Mouse (Mus musculus) kidney, adult 2 months (tissue): ENCODE results near the gene Abcc4. TPM values are rescaled to one million over a fixed set of nuclear protein-coding genes. Genes with fewer than 3 reads are reported as not detected.

Experiments
- DNase-seq: peaks from one replicate; pipeline ENCODE4 v3.0.0; 2021
- H3K27ac ChIP-seq: fragments of 200-500 bp; 2 replicates; pipeline ENCODE4 v1.5.1; 2012; ENCODE audit warnings: low read depth, low read length, control low read depth, inconsistent platforms; ENCODE audit not compliant: insufficient read depth
- H3K27me3 ChIP-seq: fragments of 200-500 bp; replicated peaks from 2 replicates; pipeline ENCODE4 v1.6.1; 2012; ENCODE audit warnings: mild to moderate bottlenecking, moderate library complexity, low read length, inconsistent platforms; ENCODE audit not compliant: control insufficient read depth, insufficient read depth
- H3K36me3 ChIP-seq: fragments of 200-500 bp; 2 replicates; pipeline ENCODE4 v1.6.1; 2012; ENCODE audit warnings: mild to moderate bottlenecking, moderate library complexity, low read length, inconsistent platforms; ENCODE audit not compliant: control insufficient read depth, insufficient read depth
- H3K4me1 ChIP-seq: fragments of 200-500 bp; 2 replicates; pipeline ENCODE4 v1.6.1; 2011; ENCODE audit warnings: low read length; ENCODE audit not compliant: control insufficient read depth, insufficient read depth
- H3K4me3 ChIP-seq: fragments of 200-500 bp; 2 replicates; pipeline ENCODE4 v1.5.1; 2011; ENCODE audit warnings: mild to moderate bottlenecking, low read depth, low read length, control low read depth; ENCODE audit not compliant: insufficient read depth
- CTCF ChIP-seq: fragments of 200-500 bp; conservative IDR thresholded peaks from 2 replicates; pipeline ENCODE4 v1.5.1; 2011; ENCODE audit warnings: low read depth, mild to moderate bottlenecking, control low read depth, low read length, moderate library complexity, mixed read lengths; ENCODE audit not compliant: insufficient read depth, insufficient read length
- POLR2A ChIP-seq: fragments of 200-500 bp; IDR thresholded peaks from one replicate; pipeline ENCODE4 v1.6.1; 2011; ENCODE audit warnings: low read depth, low read length, control low read depth
- WGBS: fragments of 180-500 bp; shearing (Covaris S2); methylation state at CpG from one replicate; pipeline ENCODE4 v1.1.7; 2018; 5-methylcytosine and 5-hydroxymethylcytosine counted together
- polyA plus RNA-seq: library from polyadenylated mRNA; depleted of rRNA; stranded (reverse); fragments of >200 nt; gene quantifications from 2 replicates; pipeline ENCODE4 v1.2.3, GENCODE M21; 2012

The Abcc4 gene
- polyA plus RNA-seq, 1 experiment: 31.3 TPM

DNA sequence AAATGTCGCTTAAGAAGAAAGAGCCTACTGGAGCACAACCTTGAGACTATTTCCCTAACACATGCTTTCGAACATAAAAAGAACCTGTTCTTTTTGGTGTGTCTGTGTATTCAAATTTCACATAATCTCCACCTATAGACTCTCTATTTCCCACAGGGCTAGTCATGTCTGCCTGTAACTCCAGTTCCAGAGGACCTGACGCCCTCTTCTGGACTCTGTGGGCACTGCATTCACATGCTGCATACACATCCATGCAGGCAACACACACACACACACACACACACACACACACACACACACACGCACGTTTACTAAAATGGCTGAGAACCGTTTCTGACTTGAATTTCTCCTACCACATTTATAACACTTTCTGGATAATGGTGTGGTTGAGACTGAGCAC lies 220.4 kb downstream of the Abcc4 start:
- H3K27me3 ChIP-seq: no peaks in the 10 kb centered on the region
- TF ChIP-seq CTCF (no peak), POLR2A (no peak)
- no peak overlapping the region for H3K27ac ChIP-seq
- H3K4me3 ChIP-seq: no peak overlapping the region
- H3K4me1 ChIP-seq: no peaks in the 10 kb centered on the region
- WGBS: 95% methylated on average over 6 of the region's 6 CpGs
- H3K36me3 ChIP-seq: no peaks in the 10 kb centered on the region
- no peak for DNase-seq

DNA sequence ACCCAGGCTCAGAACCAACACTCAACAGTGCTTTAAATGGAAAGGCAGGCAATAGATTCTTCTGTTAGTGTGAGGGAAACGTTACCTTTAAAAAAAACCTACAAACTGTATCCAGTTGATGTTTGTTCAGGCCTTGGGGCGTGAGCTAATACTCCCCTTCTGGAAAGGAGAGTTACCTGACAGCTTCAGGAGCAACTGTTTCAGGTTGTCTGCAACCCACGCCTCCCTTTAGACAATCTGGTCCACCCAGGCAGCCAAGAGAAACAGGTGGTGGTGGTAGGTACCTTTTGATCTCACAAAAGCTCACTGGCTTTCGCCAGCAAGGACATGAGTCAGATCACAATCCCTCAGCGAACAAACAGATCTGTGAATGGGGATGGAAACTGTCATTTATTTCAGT lies 223.7 kb downstream of the Abcc4 start:
- Histone ChIP-seq H3K36me3 (no peaks in the 10 kb centered on the region), H3K4me3 (no peak overlapping the region), H3K27me3 (no peaks in the 10 kb centered on the region), H3K27ac (no peak overlapping the region), H3K4me1 (no peaks in the 10 kb centered on the region)
- DNase-seq: no peak
- TF ChIP-seq CTCF (no peak), POLR2A (no peak)
- WGBS: 87% methylated on average over 5 of the region's 5 CpGs

DNA sequence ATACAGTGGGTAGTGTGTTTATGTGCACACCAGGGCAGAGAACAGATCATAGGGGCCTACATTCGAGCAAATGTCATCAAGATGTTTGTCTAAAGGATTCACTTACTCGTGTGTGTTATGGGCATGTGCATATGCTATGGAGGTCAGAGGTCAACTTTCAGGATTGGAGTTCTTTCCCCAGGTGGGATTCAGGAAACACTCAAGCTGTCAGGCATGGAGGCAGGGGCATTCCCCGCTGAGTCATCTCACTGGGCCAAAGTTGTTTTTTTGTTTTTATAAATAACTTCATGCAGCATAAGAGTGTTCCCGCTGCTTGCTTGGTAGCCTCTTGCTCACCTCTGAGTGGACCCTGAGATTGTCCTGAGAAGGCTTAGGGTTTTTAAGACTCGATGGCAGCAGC lies 224.2 kb downstream of the Abcc4 start:
- no peaks in the 10 kb centered on the region for H3K36me3 ChIP-seq
- H3K27ac ChIP-seq: no peak overlapping the region
- H3K4me3 ChIP-seq: no peak overlapping the region
- H3K27me3 ChIP-seq: no peaks in the 10 kb centered on the region
- DNase-seq: no peak
- TF ChIP-seq POLR2A: no peak
- no peak for TF ChIP-seq CTCF
- no peaks in the 10 kb centered on the region for H3K4me1 ChIP-seq
- WGBS: 70% methylated on average over 5 of the region's 5 CpGs

DNA sequence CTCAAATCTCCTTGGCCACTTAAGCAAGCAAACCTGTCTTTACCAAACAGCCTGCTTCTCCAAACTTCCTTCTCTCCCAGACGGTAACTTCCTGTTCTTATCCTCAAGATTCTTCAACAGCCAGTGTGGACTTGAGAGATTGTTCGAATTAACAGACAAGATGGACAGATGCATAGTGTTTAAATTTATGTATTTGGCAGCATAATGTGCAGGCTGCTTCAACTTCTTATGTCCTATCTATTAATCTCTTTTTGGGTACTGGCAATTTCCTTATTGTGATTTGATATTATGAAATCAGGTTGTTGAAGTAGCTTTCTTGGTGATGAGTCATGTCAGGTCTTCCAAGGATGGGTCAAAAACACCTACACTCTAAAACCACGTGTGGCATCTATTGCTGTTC lies 229.7 kb downstream of the Abcc4 start:
- WGBS: 70% methylated on average over 3 of the region's 3 CpGs
- H3K36me3 ChIP-seq: no peaks in the 10 kb centered on the region
- no peak overlapping the region for H3K27ac ChIP-seq
- TF ChIP-seq POLR2A: no peak
- no peak for TF ChIP-seq CTCF
- no peak overlapping the region for H3K4me3 ChIP-seq
- no peak for DNase-seq
- H3K27me3 ChIP-seq: no peaks in the 10 kb centered on the region; the same call in 1 of the 2 replicates
- H3K4me1 ChIP-seq: no peaks in the 10 kb centered on the region

DNA sequence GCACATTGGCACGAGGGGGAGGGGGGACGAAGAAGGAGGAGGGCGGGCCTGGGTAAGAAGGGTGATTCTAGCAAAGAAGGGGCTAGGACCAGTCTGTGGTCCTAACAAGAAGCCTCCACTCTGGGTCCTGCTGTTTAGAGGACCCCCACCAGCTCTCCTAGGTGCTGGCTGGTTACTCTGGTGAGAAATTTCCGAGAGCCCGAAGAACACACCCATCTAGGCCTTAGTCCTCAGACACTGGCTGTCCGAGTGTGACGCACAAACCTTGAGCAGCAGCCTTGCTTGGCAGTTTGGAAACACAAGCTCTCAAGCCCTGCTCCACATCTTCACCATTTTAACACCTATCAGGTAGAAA lies 230.9 kb downstream of the Abcc4 start:
- H3K4me1 ChIP-seq: no peaks in the 10 kb centered on the region
- no peaks in the 10 kb centered on the region; the same call in 1 of the 2 replicates for H3K27me3 ChIP-seq
- WGBS: 56% methylated on average over 7 of the region's 7 CpGs
- DNase-seq: no peak
- H3K36me3 ChIP-seq: no peaks in the 10 kb centered on the region
- no peak overlapping the region for H3K27ac ChIP-seq
- H3K4me3 ChIP-seq: no peak overlapping the region
- TF ChIP-seq POLR2A (no peak), CTCF (no peak)

DNA sequence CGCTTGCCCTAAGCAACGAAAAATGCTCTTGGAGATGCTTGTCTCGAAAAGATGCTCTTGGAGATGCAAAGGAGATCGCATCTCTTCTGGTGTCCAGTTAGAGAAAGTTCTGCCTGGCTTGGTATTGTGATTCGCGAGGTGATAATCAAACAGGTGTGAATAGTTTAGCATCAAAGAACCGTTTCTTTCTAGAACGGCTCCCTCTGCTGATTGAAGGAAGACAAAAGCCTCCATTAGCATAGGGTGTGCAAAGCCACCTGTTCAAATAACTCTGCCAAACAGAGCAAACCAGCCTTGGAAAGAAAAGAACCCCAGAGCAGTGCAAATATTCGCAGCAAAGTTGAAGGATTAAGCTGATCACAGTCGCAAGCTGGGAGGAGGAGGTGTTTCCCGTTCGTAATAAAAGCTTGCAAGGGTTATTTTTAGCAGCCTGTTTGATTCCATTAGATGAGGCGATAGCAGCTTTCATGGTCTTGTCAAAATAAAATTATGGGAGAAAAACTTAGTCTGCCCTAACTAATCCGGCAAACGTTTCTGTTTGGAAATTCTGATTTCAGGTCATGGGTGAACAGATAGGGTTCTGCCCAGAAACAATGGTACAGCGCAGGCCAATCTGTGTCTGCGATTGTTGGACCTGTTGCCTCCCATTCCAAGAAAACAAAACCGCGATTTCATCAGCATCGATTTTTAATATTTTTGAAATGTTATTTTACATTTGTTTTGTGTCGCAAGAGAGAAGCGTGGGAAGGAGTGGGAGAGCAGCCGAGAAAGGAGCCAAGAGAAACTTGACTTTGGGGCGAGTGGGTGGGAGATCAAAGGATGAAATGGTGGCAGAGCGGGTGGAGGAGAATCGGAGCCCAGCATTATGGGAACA lies 231.6 kb downstream of the Abcc4 start:
- Histone ChIP-seq H3K4me3 (no peak overlapping the region), H3K27ac (no peak overlapping the region), H3K4me1 (no peaks in the 10 kb centered on the region), H3K27me3 (no peaks in the 10 kb centered on the region; the same call in 1 of the 2 replicates), H3K36me3 (no peaks in the 10 kb centered on the region)
- DNase-seq: peak; percentile 2
- WGBS: 18% methylated on average over 26 of the region's 26 CpGs
- TF ChIP-seq CTCF: no peak
- no peak for TF ChIP-seq POLR2A

DNA sequence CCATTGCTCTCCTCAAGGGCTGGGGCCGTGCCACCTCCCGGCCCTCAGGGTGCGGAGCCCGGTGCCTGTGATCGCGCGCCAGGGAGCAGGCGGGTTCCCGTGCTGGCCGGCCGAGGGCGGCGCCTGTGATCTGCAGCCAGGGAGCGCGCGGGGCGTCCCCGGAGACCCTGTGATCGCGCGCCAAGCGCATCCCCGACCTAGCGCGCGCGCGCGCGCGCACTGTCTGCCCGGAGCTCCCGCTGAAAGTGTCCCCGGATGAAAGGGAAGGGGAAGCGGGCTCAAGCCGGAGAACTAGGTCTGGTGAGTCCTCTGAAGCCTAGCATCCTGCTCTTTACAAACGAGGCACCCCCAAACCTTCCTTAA lies 232.2 kb downstream of the Abcc4 start:
- H3K27me3 ChIP-seq: no peaks in the 10 kb centered on the region; the same call in 1 of the 2 replicates
- no peak overlapping the region for H3K27ac ChIP-seq
- H3K4me3 ChIP-seq: no peak overlapping the region
- H3K36me3 ChIP-seq: no peaks in the 10 kb centered on the region
- no peaks in the 10 kb centered on the region for H3K4me1 ChIP-seq
- under 1% methylated on average over 37 of the region's 37 CpGs for WGBS
- no peak for DNase-seq
- TF ChIP-seq CTCF (no peak), POLR2A (no peak)
